Mouse (Mus musculus): ENCODE measurements around the gene Ttc27.

DNA sequence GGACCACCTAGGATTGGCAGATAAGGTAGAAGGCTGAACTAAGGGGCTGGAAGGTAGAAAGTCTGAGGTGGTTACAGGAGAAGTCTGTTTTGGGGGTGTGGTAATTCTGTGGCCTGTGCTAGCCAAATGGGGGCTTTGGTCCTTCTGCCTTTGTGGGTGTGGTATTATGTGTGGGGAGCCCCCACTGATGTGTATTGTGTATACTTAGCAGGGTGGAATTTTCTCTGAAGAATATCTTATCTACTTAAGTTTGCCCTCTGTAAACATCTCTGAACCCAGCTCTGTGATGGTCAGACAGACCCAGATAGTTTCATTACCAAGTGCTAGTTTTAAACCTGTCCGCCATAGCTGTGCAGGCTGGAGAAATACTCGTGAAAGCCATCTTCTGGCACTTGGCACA is 141.8 kb downstream of the Ttc27 start:
- TF ChIP-seq POLR2A (IDR thresholded peaks at IDR 0.05; ENCODE audit: borderline replicate concordance, control insufficient read depth, low read depth, low read length) (no peak), CTCF (IDR thresholded peaks at IDR 0.05; ENCODE audit: control insufficient read depth, insufficient read depth, low read length) (no peak)

Measured in bone marrow, adult 2 months (tissue).